Mouse (Mus musculus) myocyte (in vitro differentiated cells): ENCODE data around the gene Derl3.

ENCODE experiments used
- E2F4 ChIP-seq: IDR thresholded peaks from one replicate; pipeline ENCODE4 v1.6.1; 2011; ENCODE audit warnings: mild to moderate bottlenecking, control low read depth, moderate library complexity; ENCODE audit not compliant: insufficient read depth
- MAX ChIP-seq: IDR thresholded peaks from one replicate; pipeline ENCODE4 v1.6.1; 2011; ENCODE audit warnings: low read depth, mild to moderate bottlenecking, control low read depth
- MYOD1 ChIP-seq, 3 experiments: IDR thresholded peaks; one replicate each; pipeline ENCODE4 v1.6.1; 2011; ENCODE audit warnings: control low read depth in 2 of 3, low read depth in 2 of 3, mild to moderate bottlenecking in 2 of 3, moderate library complexity in 1 of 3; ENCODE audit not compliant: insufficient read length in 2 of 3, control insufficient read depth in 1 of 3
- MYOG ChIP-seq, 3 experiments: IDR thresholded peaks; one replicate each; pipeline ENCODE4 v1.6.1; 2011; ENCODE audit warnings: control low read depth in 2 of 3, low read depth in 2 of 3, mild to moderate bottlenecking in 2 of 3; ENCODE audit not compliant: insufficient read length in 2 of 3, control insufficient read depth in 1 of 3, insufficient read depth in 1 of 3
- POLR2A ChIP-seq: IDR thresholded peaks from one replicate; pipeline ENCODE4 v1.6.1; 2011; ENCODE audit warnings: low read depth, mild to moderate bottlenecking, control low read depth, moderate library complexity; ENCODE audit not compliant: insufficient read length
- POLR2AphosphoS2 ChIP-seq: IDR thresholded peaks from one replicate; pipeline ENCODE4 v1.6.1; 2011; ENCODE audit warnings: low read depth, control low read depth; ENCODE audit not compliant: insufficient read length
- SRF ChIP-seq: IDR thresholded peaks from one replicate; pipeline ENCODE4 v1.6.1; 2011; ENCODE audit warnings: low read depth; ENCODE audit not compliant: control insufficient read depth, insufficient read length
- TCF12 ChIP-seq: IDR thresholded peaks from one replicate; pipeline ENCODE4 v1.6.1; 2011; ENCODE audit warnings: mild to moderate bottlenecking, control low read depth; ENCODE audit not compliant: poor library complexity, insufficient read depth, severe bottlenecking
- TCF3 ChIP-seq: IDR thresholded peaks from one replicate; pipeline ENCODE4 v1.6.1; 2011; ENCODE audit warnings: low read depth, control low read depth; ENCODE audit not compliant: insufficient read length

DNA sequence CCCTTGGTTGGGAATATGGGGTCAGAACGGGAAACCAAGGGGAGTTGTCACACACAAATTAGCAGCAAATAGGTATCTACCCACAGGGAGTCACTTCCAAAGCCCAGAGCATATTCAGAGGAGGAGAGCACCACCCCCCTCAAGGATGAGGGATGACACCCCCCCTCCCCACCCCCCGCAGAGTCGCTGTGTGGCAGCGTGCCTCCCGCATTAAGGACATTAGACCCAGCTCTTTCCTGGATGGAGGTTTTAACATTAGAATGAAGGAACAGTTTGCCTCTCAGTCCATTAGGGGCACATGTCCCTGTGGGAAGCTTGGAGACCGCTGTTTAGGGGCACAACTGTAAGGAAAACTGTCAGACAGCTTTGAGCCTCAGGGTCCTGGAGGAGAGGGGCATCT lies 42.1 kb upstream of the Derl3 start:
- TF ChIP-seq POLR2A (no peak), POLR2AphosphoS2 (no peak), MYOD1 (IDR thresholded peaks at IDR 0.05; ENCODE audit: control insufficient read depth in 1 of 3, insufficient read length in 2 of 3, low read depth in 2 of 3) (no peak), MAX (no peak), TCF12 (no peak), E2F4 (no peak), TCF3 (no peak), MYOG (IDR thresholded peaks at IDR 0.05; ENCODE audit: control insufficient read depth in 1 of 3, insufficient read depth in 1 of 3, insufficient read length in 2 of 3, low read depth in 2 of 3) (no peak), SRF (no peak)
